Mouse (Mus musculus) liver, postnatal 0 days (tissue): ENCODE measurements around the gene Rapgef4.

ENCODE experiments used
- CTCF ChIP-seq: sonication (generic); IDR thresholded peaks from 2 replicates; pipeline ENCODE4 v1.5.1; 2016; ENCODE audit warnings: antibody characterized with exemption, low read depth
- EP300 ChIP-seq: IDR thresholded peaks from 2 replicates; pipeline ENCODE4 v1.6.1; 2016; ENCODE audit warnings: antibody characterized with exemption, low read depth, mild to moderate bottlenecking

GRCm38 (mm10) chr2:72114148-72114559 lies 133.1 kb downstream of the Rapgef4 start:
- no peak for TF ChIP-seq CTCF
- no peak for TF ChIP-seq EP300
